Mouse (Mus musculus) hindbrain, embryonic 14.5 days (tissue): ENCODE results near the gene Lsamp. TPM values are rescaled to one million over a fixed set of nuclear protein-coding genes. Genes with fewer than 3 reads are reported as not detected.
A peak's percentile ranks its signal among the peaks of the same experiment; 100 is the strongest.

Source experiments
- ATAC-seq: fragments of 200-750 bp; cut with Nextera tagmentation; 2 replicates; pipeline ENCODE4 v1.8.0; 2017; ENCODE audit warnings: moderate number of reproducible peaks, mild to moderate bottlenecking, moderate TSS enrichment, moderate library complexity; ENCODE audit not compliant: low FRiP score
- DNase-seq: peaks from one replicate; pipeline ENCODE4 v3.0.0-alpha.2; 2015; ENCODE audit warnings: low spot score
- H3K27ac ChIP-seq: fragments of 300-500 bp; sonication (generic); 2 replicates; pipeline ENCODE4 v1.5.1; 2014; ENCODE audit warnings: mild to moderate bottlenecking, moderate library complexity
- H3K27me3 ChIP-seq: fragments of 300-500 bp; sonication (generic); 2 replicates; pipeline ENCODE4 v1.6.1; 2014; ENCODE audit warnings: mild to moderate bottlenecking, low read length, mixed read lengths; ENCODE audit not compliant: control insufficient read depth, insufficient read depth
- H3K36me3 ChIP-seq: fragments of 300-500 bp; sonication (generic); replicated peaks from 2 replicates; pipeline ENCODE4 v1.6.1; 2014; ENCODE audit not compliant: control insufficient read depth, insufficient read depth
- H3K4me1 ChIP-seq: fragments of 300-500 bp; sonication (generic); replicated peaks from 2 replicates; pipeline ENCODE4 v1.6.1; 2014; ENCODE audit warnings: antibody characterized with exemption, low read length, mixed read lengths; ENCODE audit not compliant: control insufficient read depth, insufficient read depth
- H3K4me2 ChIP-seq: fragments of 300-500 bp; sonication (generic); replicated peaks from 2 replicates; pipeline ENCODE4 v1.6.1; 2014; ENCODE audit warnings: mild to moderate bottlenecking, moderate library complexity
- H3K4me3 ChIP-seq: fragments of 300-500 bp; sonication (generic); replicated peaks from 2 replicates; pipeline ENCODE4 v1.5.1; 2014; ENCODE audit warnings: mild to moderate bottlenecking, low read length
- H3K9ac ChIP-seq: fragments of 300-500 bp; sonication (generic); 2 replicates; pipeline ENCODE4 v1.6.1; 2014
- H3K9me3 ChIP-seq: fragments of 300-500 bp; sonication (generic); 2 replicates; pipeline ENCODE4 v1.6.1; 2016; ENCODE audit warnings: low read length; ENCODE audit not compliant: control insufficient read depth
- WGBS: fragments of 180-500 bp; shearing (Covaris S2); extraction: QIAGEN DNeasy Blood & Tissue Kit; methylation state at CpG from one replicate; pipeline ENCODE4 v1.1.7; 2014; 5-methylcytosine and 5-hydroxymethylcytosine counted together
- polyA plus RNA-seq: library from polyadenylated mRNA; unstranded; fragments of >200 nt; fragmentation: Nextera tagmentation; extraction: Ambion mirVana; gene quantifications from 2 replicates; pipeline ENCODE4 v1.2.1, GENCODE M21; 2014

Gene Lsamp
- polyA plus RNA-seq, 1 experiment from 2014 or later, result 88.1 TPM

GRCm38 (mm10) chr16:42102186-42102585, 2118.0 kb downstream of the Lsamp start:
- no peak for ATAC-seq
- Histone ChIP-seq H3K4me1 (no peaks in the 10 kb centered on the region), H3K9ac (no peak overlapping the region), H3K4me2 (no peak overlapping the region), H3K9me3 (no peaks in the 10 kb centered on the region), H3K36me3 (no peaks in the 10 kb centered on the region), H3K27me3 (no peaks in the 10 kb centered on the region), H3K4me3 (no peak overlapping the region), H3K27ac (no peak overlapping the region)
- 74% methylated on average over 2 of the region's 2 CpGs for whole genome bisulfite sequencing
- DNase-seq, result no peak

GRCm38 (mm10) chr16:42102635-42103034, 2118.5 kb downstream of the Lsamp start:
- no peak overlapping the region for H3K9ac ChIP-seq
- WGBS, result 75% methylated on average over 8 of the region's 8 CpGs
- ATAC-seq (no peak), DNase-seq (no peak)
- no peak overlapping the region for H3K4me3 ChIP-seq
- no peaks in the 10 kb centered on the region for H3K4me1 ChIP-seq
- H3K36me3 ChIP-seq, result no peaks in the 10 kb centered on the region
- no peak overlapping the region for H3K4me2 ChIP-seq
- H3K27ac ChIP-seq, result no peak overlapping the region
- H3K27me3 ChIP-seq, result no peaks in the 10 kb centered on the region
- no peaks in the 10 kb centered on the region for H3K9me3 ChIP-seq

DNA sequence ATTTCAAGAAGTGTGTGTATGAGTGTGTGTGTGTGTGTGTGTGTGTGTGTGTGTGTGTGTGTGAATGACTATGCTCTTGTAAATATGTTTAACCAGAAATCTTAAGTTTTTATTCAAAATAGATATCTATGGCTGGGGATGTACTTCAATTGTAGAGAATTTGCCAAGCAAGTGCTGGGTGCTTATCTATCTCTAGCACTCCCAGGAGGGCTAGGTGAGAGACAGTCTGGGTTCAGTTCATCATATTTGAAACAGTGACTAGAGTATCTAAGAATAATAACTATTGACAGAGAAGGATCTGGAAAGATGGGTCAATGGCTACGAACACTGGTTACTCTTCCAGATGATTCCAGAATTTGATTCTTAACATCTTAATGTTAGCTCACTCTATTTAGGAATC, 2128.1 kb downstream of the Lsamp start:
- WGBS, result 98% methylated on average over 1 of the region's 1 CpGs
- Histone ChIP-seq H3K4me2 (no peak overlapping the region), H3K9me3 (no peaks in the 10 kb centered on the region), H3K36me3 (no peaks in the 10 kb centered on the region), H3K27ac (no peak overlapping the region), H3K4me3 (no peak overlapping the region), H3K4me1 (no peaks in the 10 kb centered on the region), H3K9ac (no peak overlapping the region), H3K27me3 (no peaks in the 10 kb centered on the region)
- ATAC-seq (no peak), DNase-seq (no peak)

DNA sequence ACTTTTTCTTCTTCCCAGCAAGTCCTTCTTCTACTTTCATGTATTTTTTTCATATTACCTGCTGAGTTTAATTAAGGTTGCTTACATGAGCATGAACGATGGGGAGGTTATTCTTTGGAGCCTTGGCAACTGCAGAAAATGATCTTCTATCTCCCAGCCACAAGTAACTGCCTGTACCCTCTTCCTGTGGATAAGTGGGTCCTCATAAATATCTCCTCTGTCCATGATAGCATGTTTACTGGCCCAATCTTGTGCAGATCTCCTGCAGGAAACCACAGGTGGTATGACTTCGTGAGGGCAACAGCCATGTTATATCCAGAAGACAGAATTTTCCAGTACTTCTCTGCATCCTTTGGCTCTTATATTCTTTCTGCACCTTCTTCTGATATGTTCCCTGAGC, 2129.1 kb downstream of the Lsamp start:
- no peak overlapping the region for H3K4me3 ChIP-seq
- H3K4me1 ChIP-seq, result no peaks in the 10 kb centered on the region
- WGBS, result 84% methylated on average over 2 of the region's 2 CpGs
- H3K9me3 ChIP-seq, result no peaks in the 10 kb centered on the region
- H3K4me2 ChIP-seq, result no peak overlapping the region
- no peak overlapping the region for H3K9ac ChIP-seq
- no peaks in the 10 kb centered on the region for H3K27me3 ChIP-seq
- ATAC-seq (no peak), DNase-seq (no peak)
- H3K27ac ChIP-seq, result no peak overlapping the region
- H3K36me3 ChIP-seq, result no peaks in the 10 kb centered on the region

- no peaks in the 10 kb centered on the region for H3K9me3 ChIP-seq
- H3K4me2 ChIP-seq, result no peak overlapping the region
- no peaks in the 10 kb centered on the region for H3K27me3 ChIP-seq
- WGBS, result 88% methylated on average over 6 of the region's 6 CpGs
- H3K4me1 ChIP-seq, result 0 out of 2 replicates have a peak, but pooled peaks cover 8% of the 10 kb centered on the region
- ATAC-seq (no peak), DNase-seq (no peak)
- H3K4me3 ChIP-seq, result no peak overlapping the region
- H3K9ac ChIP-seq, result no peak overlapping the region
- H3K36me3 ChIP-seq, result no peaks in the 10 kb centered on the region
- no peak overlapping the region for H3K27ac ChIP-seq
Measured at GRCm38 (mm10) chr16:42121788-42122187, 2137.6 kb downstream of the Lsamp start.

GRCm38 (mm10) chr16:42123826-42124225, 2139.7 kb downstream of the Lsamp start:
- H3K9me3 ChIP-seq, result no peaks in the 10 kb centered on the region
- no peak overlapping the region for H3K27ac ChIP-seq
- no peak for DNase-seq
- no peaks in the 10 kb centered on the region for H3K36me3 ChIP-seq
- no peak overlapping the region for H3K4me2 ChIP-seq
- 54% methylated on average over 4 of the region's 4 CpGs for WGBS
- no peak overlapping the region for H3K9ac ChIP-seq
- no peak overlapping the region for H3K4me3 ChIP-seq
- H3K27me3 ChIP-seq, result no peaks in the 10 kb centered on the region
- no peak for ATAC-seq
- 0 out of 2 replicates have a peak, but pooled peaks cover 8% of the 10 kb centered on the region for H3K4me1 ChIP-seq

- WGBS, result 91% methylated on average over 2 of the region's 2 CpGs
- Histone ChIP-seq H3K9ac (no peak overlapping the region), H3K27me3 (no peaks in the 10 kb centered on the region), H3K27ac (no peak overlapping the region), H3K9me3 (no peaks in the 10 kb centered on the region), H3K36me3 (no peaks in the 10 kb centered on the region), H3K4me1 (0 out of 2 replicates have a peak, but pooled peaks cover 8% of the 10 kb centered on the region), H3K4me3 (no peak overlapping the region), H3K4me2 (no peak overlapping the region)
- ATAC-seq (no peak), DNase-seq (no peak)
Measured at GRCm38 (mm10) chr16:42126061-42126460, 2141.9 kb downstream of the Lsamp start.

DNA sequence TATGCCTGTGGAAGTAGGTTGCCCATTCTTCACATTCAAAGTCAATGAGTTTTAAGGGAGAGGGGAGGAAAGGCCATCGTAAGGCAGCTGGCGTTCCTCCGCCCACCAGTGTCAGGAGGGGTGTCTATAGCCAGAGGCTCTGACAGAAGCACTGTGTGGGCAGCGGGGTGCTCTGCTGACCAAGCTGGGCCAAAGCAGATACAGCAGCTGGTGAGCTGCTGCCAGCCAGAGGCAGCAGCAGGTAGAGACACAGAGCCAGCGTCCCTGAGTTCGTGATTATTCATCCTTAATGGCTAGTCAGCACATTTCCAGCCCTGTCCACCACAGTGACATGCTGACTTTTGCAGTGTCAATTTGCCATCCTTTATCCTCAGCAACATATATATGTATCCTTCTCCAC, 2163.0 kb downstream of the Lsamp start:
- Histone ChIP-seq H3K27ac (no peak overlapping the region), H3K4me1 (no peaks in the 10 kb centered on the region), H3K9me3 (no peaks in the 10 kb centered on the region), H3K9ac (no peak overlapping the region), H3K36me3 (no peaks in the 10 kb centered on the region), H3K4me3 (no peak overlapping the region), H3K27me3 (no peaks in the 10 kb centered on the region), H3K4me2 (no peak overlapping the region)
- WGBS, result 30% methylated on average over 6 of the region's 6 CpGs
- DNase-seq (no peak), ATAC-seq (0 out of 2 replicates have a peak, but pooled peaks have one; percentile 31)

DNA sequence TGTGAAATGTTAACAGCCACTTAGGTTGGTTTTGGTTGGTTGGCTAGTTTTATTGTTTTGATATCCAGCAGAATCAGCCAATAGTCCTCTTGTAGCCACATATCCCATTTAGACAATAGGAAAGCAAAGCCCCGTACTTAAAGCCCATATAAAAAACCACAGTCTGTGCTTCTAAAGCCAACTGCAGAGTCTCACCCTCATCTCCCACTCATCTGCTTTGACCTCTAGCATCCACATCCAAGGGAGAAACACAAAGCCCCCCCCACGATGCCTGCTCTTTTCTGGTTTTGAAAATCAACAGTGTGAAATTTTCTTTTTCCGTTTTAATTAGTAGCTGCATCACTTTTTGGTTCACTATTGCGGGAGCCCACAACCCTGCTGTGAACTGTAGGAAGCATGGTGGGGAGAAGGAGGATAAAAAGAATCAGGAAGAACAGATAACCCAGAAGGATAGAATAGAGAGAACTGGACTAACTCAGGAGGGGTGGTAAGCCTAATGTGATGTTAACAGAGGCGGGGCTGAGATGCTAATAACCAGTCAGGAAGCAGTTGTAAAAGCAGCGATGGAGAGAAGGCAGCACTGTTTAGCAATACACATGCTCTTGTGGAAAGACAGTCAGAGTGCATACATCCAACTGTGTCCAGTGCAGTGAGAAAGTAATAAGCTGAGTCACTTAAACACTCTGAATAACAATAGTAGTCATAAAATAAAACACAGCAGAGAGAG, 2165.2 kb downstream of the Lsamp start:
- Histone ChIP-seq H3K36me3 (no peaks in the 10 kb centered on the region), H3K9me3 (no peaks in the 10 kb centered on the region), H3K27ac (no peak overlapping the region), H3K4me3 (no peak overlapping the region), H3K27me3 (no peaks in the 10 kb centered on the region), H3K4me1 (no peaks in the 10 kb centered on the region), H3K9ac (no peak overlapping the region), H3K4me2 (no peak overlapping the region)
- no peak for ATAC-seq
- WGBS, result 24% methylated on average over 6 of the region's 6 CpGs
- DNase-seq, result no peak

- 37% methylated on average over 8 of the region's 8 CpGs for WGBS
- no peak overlapping the region for H3K4me3 ChIP-seq
- ATAC-seq (no peak), DNase-seq (no peak)
- H3K4me2 ChIP-seq, result no peak overlapping the region
- no peaks in the 10 kb centered on the region for H3K9me3 ChIP-seq
- no peaks in the 10 kb centered on the region for H3K27me3 ChIP-seq
- H3K36me3 ChIP-seq, result no peaks in the 10 kb centered on the region
- no peaks in the 10 kb centered on the region for H3K4me1 ChIP-seq
- no peak overlapping the region for H3K9ac ChIP-seq
- H3K27ac ChIP-seq, result no peak overlapping the region
Measured at GRCm38 (mm10) chr16:42152640-42153039, 2168.5 kb downstream of the Lsamp start.
